Comparison of ENCODE assay signal across 8 mouse cellular contexts in genomic region chr6:113890023-113890857, GRCm38 (mm10).
DNase-seq lines count a peak whose midpoint lies in the region; ATAC-seq lines count a peak whose summit lies in the region.

No protein-coding gene starts in this region.

- peaks cover 38% of the 10 kb centered on the region for H3K4me1 ChIP-seq in forebrain, embryonic 15.5 days
- peaks cover 7% of the 10 kb centered on the region for H3K4me1 ChIP-seq in liver, embryonic 15.5 days (replicated peaks)

- peak overlapping the region; percentile 78 for H3K4me2 ChIP-seq in forebrain, embryonic 15.5 days (replicated peaks)
- H3K4me2 ChIP-seq in liver, embryonic 15.5 days: peak overlapping the region; percentile 44

- H3K4me3 ChIP-seq in forebrain, embryonic 15.5 days: peak overlapping the region; percentile 50
- peak overlapping the region; percentile 41 for H3K4me3 ChIP-seq in liver, embryonic 15.5 days (replicated peaks)

- DNase-seq in right cerebral cortex, adult 18-20 months: peak; percentile 49
- no peak for DNase-seq in right cerebral cortex, postnatal 36 days (ENCODE audit: low spot score in 2 of 2)
- no peak for DNase-seq in adrenal gland, adult (ENCODE audit: inconsistent age in 2 of 2, low spot score in 1 of 2)
- DNase-seq in ovary, postnatal 10 days (ENCODE audit: low spot score): no peak
- DNase-seq in spleen, postnatal 36 days (ENCODE audit: low spot score in 2 of 2): no peak
- no peak for DNase-seq in adrenal gland, adult 18-20 months (ENCODE audit: low spot score in 2 of 2)

- H3K9me3 ChIP-seq in forebrain, embryonic 15.5 days: no peaks in the 10 kb centered on the region
- H3K9me3 ChIP-seq in liver, embryonic 15.5 days (replicated peaks): no peaks in the 10 kb centered on the region

- H3K27ac ChIP-seq in forebrain, embryonic 15.5 days (replicated peaks): peak overlapping the region; percentile 83
- no peak overlapping the region for H3K27ac ChIP-seq in liver, embryonic 15.5 days (replicated peaks)

- no peaks in the 10 kb centered on the region for H3K36me3 ChIP-seq in forebrain, embryonic 15.5 days
- H3K36me3 ChIP-seq in liver, embryonic 15.5 days (replicated peaks): no peaks in the 10 kb centered on the region

- 8% methylated on average over 16 of the region's 16 CpGs for WGBS in forebrain, embryonic 15.5 days
- WGBS in liver, embryonic 15.5 days (ENCODE audit: insufficient replicate concordance): 16% methylated on average over 16 of the region's 16 CpGs

- H3K27me3 ChIP-seq in forebrain, embryonic 15.5 days: no peaks in the 10 kb centered on the region
- H3K27me3 ChIP-seq in liver, embryonic 15.5 days: peaks cover 38% of the 10 kb centered on the region

- peak overlapping the region; percentile 58 for H3K9ac ChIP-seq in forebrain, embryonic 15.5 days (replicated peaks)
- H3K9ac ChIP-seq in liver, embryonic 15.5 days: peak overlapping the region; percentile 18; the same call in 1 of the 2 replicates

- ATAC-seq in forebrain, embryonic 15.5 days (replicated peaks): peak; percentile 37
- ATAC-seq in liver, embryonic 15.5 days (ENCODE audit: insufficient read depth): no peak
